Mouse (Mus musculus) C2C12 (cell line): ENCODE measurements around the gene Gramd1b. TPM values are rescaled to one million over a fixed set of nuclear protein-coding genes. Genes with fewer than 3 reads are reported as not detected.

Experiments used
- H3K27me3 ChIP-seq: one replicate; pipeline ENCODE4 v1.6.1; 2011; ENCODE audit not compliant: control insufficient read depth, insufficient read depth, insufficient read length
- H3K36me3 ChIP-seq: one replicate; pipeline ENCODE4 v1.6.1; 2011; ENCODE audit not compliant: control insufficient read depth, insufficient read depth
- H3K4me3 ChIP-seq: one replicate; pipeline ENCODE4 v1.5.1; 2011; ENCODE audit warnings: mild to moderate bottlenecking, control low read depth; ENCODE audit not compliant: poor library complexity, insufficient read depth, severe bottlenecking
- H3K79me2 ChIP-seq: one replicate; pipeline ENCODE4 v1.6.1; 2011; ENCODE audit not compliant: control insufficient read depth, insufficient read depth
- H3K79me3 ChIP-seq: one replicate; pipeline ENCODE4 v1.6.1; 2011; ENCODE audit warnings: low read depth, control low read depth
- H3ac ChIP-seq: one replicate; pipeline ENCODE3; 2011; ENCODE audit warnings: low read depth; ENCODE audit not compliant: control insufficient read depth, insufficient read length
- CEBPB ChIP-seq: IDR thresholded peaks from one replicate; pipeline ENCODE4 v1.6.1; 2011; ENCODE audit warnings: low read depth, mild to moderate bottlenecking, control low read depth, moderate library complexity
- CTCF ChIP-seq: IDR thresholded peaks from one replicate; pipeline ENCODE4 v1.5.1; 2011; ENCODE audit not compliant: control insufficient read depth, insufficient read depth, insufficient read length
- FOSL1 ChIP-seq: IDR thresholded peaks from one replicate; pipeline ENCODE4 v1.8.0; 2011; ENCODE audit warnings: mild to moderate bottlenecking, low read length; ENCODE audit not compliant: poor library complexity, insufficient read depth, severe bottlenecking
- MAX ChIP-seq: IDR thresholded peaks from one replicate; pipeline ENCODE4 v1.6.1; 2011; ENCODE audit warnings: mild to moderate bottlenecking, control low read depth
- MYOD1 ChIP-seq: IDR thresholded peaks from one replicate; pipeline ENCODE4 v1.6.1; 2011; ENCODE audit warnings: low read depth; ENCODE audit not compliant: control insufficient read depth, insufficient read length
- MYOG ChIP-seq: IDR thresholded peaks from one replicate; pipeline ENCODE4 v1.6.1; 2011; ENCODE audit not compliant: control insufficient read depth, insufficient read length; ENCODE audit errors: extremely low read depth
- USF1 ChIP-seq: IDR thresholded peaks from one replicate; pipeline ENCODE4 v1.6.1; 2011; ENCODE audit warnings: low read depth, mild to moderate bottlenecking, control low read depth, moderate library complexity
- polyA plus RNA-seq: library from polyadenylated mRNA; unstranded; fragments of >200 nt; fragmentation: generic; extraction: Trizol; gene quantifications from one replicate; pipeline ENCODE4 v1.2.1, GENCODE M21; 2012; ENCODE audit warnings: missing spikeins

Gene Gramd1b
- polyA plus RNA-seq, 1 experiment: 3.7 TPM

DNA sequence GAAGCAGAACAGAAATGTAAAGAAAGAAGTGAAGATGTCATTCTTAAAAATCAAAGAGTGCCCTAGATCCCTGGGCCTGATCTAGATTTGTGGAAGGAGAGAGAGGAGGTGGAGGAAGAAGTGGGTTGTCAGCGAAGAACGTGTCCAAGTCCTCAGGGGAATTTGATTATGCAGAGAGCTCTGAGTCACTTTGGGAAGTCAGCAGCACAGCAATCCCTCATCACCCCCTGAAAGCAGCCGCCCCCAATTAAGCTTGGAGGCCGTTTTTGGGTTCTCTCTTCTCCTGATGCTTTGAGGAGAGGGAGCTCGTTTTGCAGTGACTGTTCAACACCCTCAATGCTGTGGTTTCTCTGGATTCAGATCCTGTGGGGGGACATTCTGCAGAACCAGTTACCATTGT lies 24.1 kb upstream of the Gramd1b start:
- no peaks in the 10 kb centered on the region for H3K79me3 ChIP-seq
- no peaks in the 10 kb centered on the region for H3K79me2 ChIP-seq
- TF ChIP-seq MYOG (no peak), CTCF (no peak), MAX (no peak), CEBPB (no peak), USF1 (no peak), FOSL1 (no peak), MYOD1 (no peak)
- no peak overlapping the region for H3ac ChIP-seq
- H3K27me3 ChIP-seq: no peaks in the 10 kb centered on the region
- H3K4me3 ChIP-seq: no peak overlapping the region
- H3K36me3 ChIP-seq: no peaks in the 10 kb centered on the region

DNA sequence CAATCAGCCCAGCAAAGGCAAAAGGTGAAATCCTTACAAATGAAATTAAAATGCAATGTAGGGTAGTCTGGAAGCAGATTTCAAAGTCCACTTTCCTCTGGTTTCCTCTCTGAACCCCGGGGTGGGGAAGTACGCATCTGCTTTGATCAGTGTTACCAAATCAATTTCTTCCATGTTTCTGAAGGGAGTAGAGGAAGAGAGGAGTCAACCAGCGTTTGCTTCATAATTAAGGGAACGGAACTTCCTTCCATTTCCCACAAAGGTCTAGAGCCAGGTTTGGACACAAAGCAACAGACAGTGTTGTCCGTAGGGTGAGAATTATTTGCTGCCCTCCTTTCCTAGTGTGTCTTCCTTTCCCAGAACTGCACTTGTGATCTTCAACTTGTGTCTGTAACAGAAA lies 16.7 kb upstream of the Gramd1b start:
- TF ChIP-seq MYOD1 (no peak), MAX (no peak), MYOG (no peak), FOSL1 (no peak), USF1 (no peak), CTCF (no peak), CEBPB (no peak)
- Histone ChIP-seq H3K4me3 (no peak overlapping the region), H3K79me3 (no peaks in the 10 kb centered on the region), H3ac (no peak overlapping the region), H3K27me3 (no peaks in the 10 kb centered on the region), H3K79me2 (no peaks in the 10 kb centered on the region), H3K36me3 (no peaks in the 10 kb centered on the region)

DNA sequence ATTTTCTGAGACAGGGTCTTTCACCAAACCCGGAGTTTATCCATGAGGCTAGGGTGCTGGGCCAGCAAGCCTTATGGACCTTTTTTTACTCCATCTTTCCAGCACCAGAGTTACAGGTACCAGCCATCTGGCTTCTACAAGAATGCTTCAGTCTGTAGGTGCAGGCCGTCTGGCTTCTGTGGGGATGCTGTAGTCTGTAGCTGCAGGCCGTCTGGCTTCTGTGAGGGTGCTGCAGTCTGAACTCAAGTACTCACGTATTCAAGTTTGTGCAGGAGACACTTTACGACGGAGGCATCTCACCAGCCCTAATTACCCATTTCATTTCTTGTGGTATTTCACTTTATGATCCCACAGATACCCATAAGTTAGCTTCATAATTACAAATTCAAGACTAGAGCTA lies 14.0 kb upstream of the Gramd1b start:
- Histone ChIP-seq H3K27me3 (no peaks in the 10 kb centered on the region), H3K4me3 (no peak overlapping the region), H3ac (no peak overlapping the region), H3K79me2 (no peaks in the 10 kb centered on the region), H3K79me3 (no peaks in the 10 kb centered on the region), H3K36me3 (no peaks in the 10 kb centered on the region)
- no peak for TF ChIP-seq CTCF
- no peak for TF ChIP-seq CEBPB
- TF ChIP-seq MYOD1: no peak
- no peak for TF ChIP-seq MYOG
- TF ChIP-seq USF1: no peak
- no peak for TF ChIP-seq MAX
- no peak for TF ChIP-seq FOSL1

DNA sequence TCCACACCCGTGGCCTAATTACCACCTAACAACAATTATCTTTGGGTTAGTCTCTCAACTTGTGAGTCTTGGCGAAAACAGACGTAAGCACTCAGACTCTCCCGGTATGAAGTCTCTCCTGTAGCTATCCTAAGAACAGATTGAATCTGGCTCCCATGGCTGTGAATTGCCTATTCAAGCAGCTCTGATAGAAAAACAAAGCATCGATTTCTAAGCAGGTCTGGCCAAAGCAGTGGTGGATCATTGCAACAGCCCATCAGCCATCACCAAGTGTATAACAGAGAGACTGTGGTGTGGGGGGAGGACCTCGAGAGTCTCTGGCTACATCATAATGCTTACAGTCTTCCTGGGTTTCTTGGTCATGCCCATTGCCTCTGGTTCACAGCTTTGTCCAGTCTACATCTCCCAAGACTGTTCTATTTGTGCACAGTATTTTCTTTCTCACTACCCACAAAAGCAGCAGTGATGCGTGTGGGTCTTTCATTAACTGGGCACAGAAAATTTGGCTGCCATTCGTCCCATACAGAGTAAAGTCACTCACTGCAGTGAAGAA lies 8.5 kb upstream of the Gramd1b start:
- Histone ChIP-seq H3K27me3 (no peaks in the 10 kb centered on the region), H3K79me2 (no peaks in the 10 kb centered on the region)

DNA sequence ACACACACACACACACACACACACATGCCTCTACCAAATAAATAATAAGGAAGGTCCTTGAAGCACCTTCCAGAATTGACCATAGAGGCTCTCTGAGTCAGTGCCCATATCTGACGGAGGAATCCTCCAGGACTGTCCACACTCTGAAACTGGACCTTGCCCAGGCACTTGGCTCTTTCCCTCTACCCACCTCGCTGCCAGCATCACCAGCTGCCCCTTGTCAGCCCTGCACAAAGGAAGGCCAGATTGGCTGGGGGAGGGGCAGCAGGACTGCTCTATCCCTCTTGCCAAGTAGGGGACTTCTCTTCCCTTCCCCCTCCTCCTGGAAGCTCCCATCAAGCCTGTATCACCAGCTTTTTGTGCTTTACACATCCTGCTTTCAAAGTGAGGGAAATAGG lies 6.5 kb upstream of the Gramd1b start:
- H3K27me3 ChIP-seq: no peaks in the 10 kb centered on the region
- TF ChIP-seq MYOD1 (no peak), MAX (no peak), CTCF (no peak), USF1 (no peak), FOSL1 (no peak), CEBPB (no peak), MYOG (no peak)
- H3K36me3 ChIP-seq: no peaks in the 10 kb centered on the region
- no peak overlapping the region for H3ac ChIP-seq
- H3K79me2 ChIP-seq: no peaks in the 10 kb centered on the region
- H3K79me3 ChIP-seq: no peaks in the 10 kb centered on the region
- no peak overlapping the region for H3K4me3 ChIP-seq

More for the DNA sequence above, 8.5 kb upstream of the Gramd1b start:
- Histone ChIP-seq H3K4me3 (no peak overlapping the region), H3ac (no peak overlapping the region), H3K79me3 (no peaks in the 10 kb centered on the region), H3K36me3 (no peaks in the 10 kb centered on the region)
- TF ChIP-seq CEBPB (no peak), USF1 (no peak), MAX (no peak), FOSL1 (no peak), CTCF (no peak), MYOG (no peak), MYOD1 (no peak)

DNA sequence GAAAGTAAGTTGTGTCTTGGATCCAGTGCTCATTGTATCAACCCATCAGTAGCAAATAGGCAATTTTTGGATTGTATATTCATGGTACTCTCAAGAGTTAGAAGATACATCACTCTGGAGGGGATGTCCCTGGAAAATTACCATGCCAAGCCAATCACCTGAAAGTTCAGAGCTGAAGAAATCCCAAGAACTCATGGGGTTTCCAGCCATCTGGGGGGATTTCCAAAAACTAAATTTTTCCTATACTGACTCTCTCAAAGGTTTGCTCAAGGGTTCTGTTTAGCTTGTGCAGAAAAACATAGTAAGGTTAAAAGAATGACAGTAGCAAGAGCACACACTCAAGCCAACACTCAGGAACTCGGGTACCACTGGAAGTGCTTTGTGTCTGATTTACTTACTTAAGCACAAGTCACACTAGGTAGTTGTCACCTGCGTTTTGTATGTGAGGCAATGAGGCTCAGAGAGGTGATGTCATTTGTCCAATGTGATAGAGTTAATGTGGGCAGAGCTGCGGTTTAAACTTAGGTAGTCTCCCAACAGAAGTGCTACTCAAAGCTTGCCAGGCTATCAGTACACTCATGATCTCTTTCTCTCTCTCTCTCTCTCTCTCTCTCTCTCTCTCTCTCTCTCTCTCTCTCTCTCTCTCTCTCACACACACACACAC lies 6.0 kb upstream of the Gramd1b start:
- Histone ChIP-seq H3K79me3 (no peaks in the 10 kb centered on the region), H3K79me2 (no peaks in the 10 kb centered on the region), H3ac (no peak overlapping the region), H3K4me3 (no peak overlapping the region), H3K27me3 (no peaks in the 10 kb centered on the region), H3K36me3 (no peaks in the 10 kb centered on the region)
- TF ChIP-seq USF1 (no peak), MAX (no peak), CTCF (no peak), MYOG (no peak), FOSL1 (no peak)
